Mouse (Mus musculus) adrenal gland, adult (tissue): ENCODE measurements around the gene Samd7.

Experiments
- DNase-seq, 2 experiments: peaks; one replicate each; pipeline ENCODE4 v3.0.0; 2022 to 2023; ENCODE audit warnings: low spot score in 1 of 2; ENCODE audit not compliant: inconsistent age in 2 of 2

The Samd7 gene

GRCm38 (mm10) chr3:30754696-30755095, 8.6 kb downstream of the Samd7 start:
- no peak for DNase-seq

GRCm38 (mm10) chr3:30764877-30765276, 18.8 kb downstream of the Samd7 start:
- DNase-seq = no peak

GRCm38 (mm10) chr3:30765311-30766027, 19.4 kb downstream of the Samd7 start:
- no peak for DNase-seq

GRCm38 (mm10) chr3:30766177-30766576, 20.1 kb downstream of the Samd7 start:
- peak; percentile 38 to 55 for DNase-seq

GRCm38 (mm10) chr3:30767271-30767670, 21.2 kb downstream of the Samd7 start:
- DNase-seq = no peak

GRCm38 (mm10) chr3:30769755-30770515, 23.8 kb downstream of the Samd7 start:
- peak in 1 of 2 experiments; percentile 39 for DNase-seq

- no peak for DNase-seq
These were observed 25.5 kb downstream of the Samd7 start for GRCm38 (mm10) chr3:30771560-30771959.

- DNase-seq = no peak
These were observed 26.5 kb downstream of the Samd7 start for GRCm38 (mm10) chr3:30772631-30773030.

GRCm38 (mm10) chr3:30774677-30775076, 28.6 kb downstream of the Samd7 start:
- DNase-seq = no peak

GRCm38 (mm10) chr3:30777984-30778383, 31.9 kb downstream of the Samd7 start:
- no peak for DNase-seq

- peak; percentile 18 to 50 for DNase-seq
These were observed 42.4 kb downstream of the Samd7 start for GRCm38 (mm10) chr3:30788531-30788930.

- peak; percentile 94 to 99 for DNase-seq
These were observed 46.8 kb downstream of the Samd7 start, which contains the start of gene Sec62 for GRCm38 (mm10) chr3:30792737-30793402. TSS of gene Sec62 (plus strand) at chr3:30792875.

GRCm38 (mm10) chr3:30793403-30794221, 47.5 kb downstream of the Samd7 start:
- DNase-seq = peak; percentile 63 to 86

GRCm38 (mm10) chr3:30802171-30802570, 56.1 kb downstream of the Samd7 start:
- peak in 1 of 2 experiments; percentile 41 for DNase-seq

- no peak for DNase-seq
These were observed 66.8 kb downstream of the Samd7 start for GRCm38 (mm10) chr3:30812881-30813280.
